28 mouse cellular contexts compared by ENCODE assay signal in the genomic region with DNA sequence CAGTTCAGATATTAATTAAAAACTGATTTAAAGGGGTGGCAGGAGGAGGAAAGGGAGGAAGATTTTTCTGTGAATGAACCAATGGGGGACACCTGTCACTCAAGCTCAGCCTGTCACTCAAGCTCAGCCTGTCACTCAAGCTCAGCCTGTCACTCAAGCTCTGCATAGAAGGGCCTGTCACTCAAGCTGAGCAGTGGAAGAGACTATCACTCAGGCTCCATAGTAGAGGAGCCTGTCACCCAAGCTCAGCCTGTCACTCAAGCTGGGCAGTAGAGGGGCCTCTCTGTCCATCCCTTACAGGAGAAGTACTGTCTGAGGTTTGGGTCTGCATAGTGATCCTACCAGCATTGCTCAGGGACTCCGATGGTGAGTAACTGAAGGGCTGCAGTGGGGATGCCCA. TPM values are rescaled to one million over a fixed set of nuclear protein-coding genes. Genes with fewer than 3 reads are reported as not detected.
DNase-seq lines count a peak whose midpoint lies in the region; ATAC-seq and TF ChIP-seq lines count a peak whose summit lies in the region.
"Had no signal": no experiment of that assay in that cellular context is flagged by ENCODE, and none has a peak within 500 bp of the region (broad histone marks: within the 10 kb centered on the region; RNA-seq: fewer than 3 reads in every experiment).

No protein-coding gene starts in this region.

- no peak for TF ChIP-seq EP300 in lung, postnatal 0 days (IDR thresholded peaks at IDR 0.05)

- no peak overlapping the region for H3K4me3 ChIP-seq in forebrain, embryonic 15.5 days
- H3K4me3 ChIP-seq in forebrain, embryonic 11.5 days (ENCODE audit: low read depth, low read length) = no peak overlapping the region
- no peak overlapping the region for H3K4me3 ChIP-seq in hindbrain, postnatal 0 days (ENCODE audit: low read length)
- H3K4me3 ChIP-seq in hindbrain, embryonic 13.5 days = no peak overlapping the region
- H3K4me3 ChIP-seq in kidney, embryonic 15.5 days (replicated peaks) = no peak overlapping the region
- H3K4me3 ChIP-seq in lung, embryonic 14.5 days (ENCODE audit: low read depth, low read length) = no peak overlapping the region
- H3K4me3 ChIP-seq in lung, postnatal 0 days (ENCODE audit: low read depth, low read length) = no peak overlapping the region
- H3K4me3 ChIP-seq: embryonic facial prominence, embryonic 13.5 days; embryonic facial prominence, embryonic 15.5 days; erythroblast, embryonic 14.5 days; forebrain, embryonic 10.5 days; forebrain, embryonic 13.5 days had no signal

- no peak overlapping the region for H3K4me2 ChIP-seq in forebrain, embryonic 15.5 days (replicated peaks)
- no peak overlapping the region for H3K4me2 ChIP-seq in forebrain, embryonic 11.5 days (ENCODE audit: low read depth, low read length, severe bottlenecking)
- no peak overlapping the region for H3K4me2 ChIP-seq in hindbrain, postnatal 0 days (ENCODE audit: low read depth, low read length)
- no peak overlapping the region for H3K4me2 ChIP-seq in hindbrain, embryonic 13.5 days
- H3K4me2 ChIP-seq in kidney, embryonic 15.5 days = no peak overlapping the region
- H3K4me2 ChIP-seq in lung, embryonic 14.5 days = no peak overlapping the region
- no peak overlapping the region for H3K4me2 ChIP-seq in lung, postnatal 0 days (replicated peaks; ENCODE audit: low read depth, low read length)
- H3K4me2 ChIP-seq: embryonic facial prominence, embryonic 13.5 days; embryonic facial prominence, embryonic 15.5 days; forebrain, embryonic 13.5 days had no signal

- H3K36me3 ChIP-seq in forebrain, embryonic 15.5 days = no peaks in the 10 kb centered on the region
- H3K36me3 ChIP-seq in forebrain, embryonic 11.5 days (ENCODE audit: control insufficient read depth, insufficient read depth, low read length) = no peaks in the 10 kb centered on the region
- H3K36me3 ChIP-seq in hindbrain, postnatal 0 days (ENCODE audit: insufficient read depth, low read length) = no peaks in the 10 kb centered on the region
- H3K36me3 ChIP-seq in hindbrain, embryonic 13.5 days = no peaks in the 10 kb centered on the region
- H3K36me3 ChIP-seq in kidney, embryonic 15.5 days = no peaks in the 10 kb centered on the region
- no peaks in the 10 kb centered on the region for H3K36me3 ChIP-seq in lung, embryonic 14.5 days (ENCODE audit: insufficient read depth)
- no peaks in the 10 kb centered on the region for H3K36me3 ChIP-seq in lung, postnatal 0 days (ENCODE audit: insufficient read depth, low read length)
- H3K36me3 ChIP-seq: embryonic facial prominence, embryonic 13.5 days; embryonic facial prominence, embryonic 15.5 days; forebrain, embryonic 10.5 days; G1E had no signal

- no peak for TF ChIP-seq CTCF in hindbrain, postnatal 0 days (IDR thresholded peaks at IDR 0.05; ENCODE audit: low read depth)
- TF ChIP-seq CTCF in lung, embryonic 14.5 days (IDR thresholded peaks at IDR 0.05; ENCODE audit: low read depth) = no peak
- TF ChIP-seq CTCF in lung, postnatal 0 days (IDR thresholded peaks at IDR 0.05) = no peak

- no peak overlapping the region for H3K9ac ChIP-seq in forebrain, embryonic 15.5 days (replicated peaks)
- no peak overlapping the region for H3K9ac ChIP-seq in forebrain, embryonic 11.5 days (ENCODE audit: low read length)
- H3K9ac ChIP-seq in hindbrain, postnatal 0 days (replicated peaks; ENCODE audit: low read length) = no peak overlapping the region
- no peak overlapping the region for H3K9ac ChIP-seq in hindbrain, embryonic 13.5 days
- no peak overlapping the region for H3K9ac ChIP-seq in kidney, embryonic 15.5 days
- no peak overlapping the region for H3K9ac ChIP-seq in lung, embryonic 14.5 days
- no peak overlapping the region for H3K9ac ChIP-seq in lung, postnatal 0 days (replicated peaks; ENCODE audit: low read depth)
- H3K9ac ChIP-seq: embryonic facial prominence, embryonic 13.5 days; embryonic facial prominence, embryonic 15.5 days; forebrain, embryonic 13.5 days had no signal

- H3K27me3 ChIP-seq in forebrain, embryonic 15.5 days = no peaks in the 10 kb centered on the region
- H3K27me3 ChIP-seq in forebrain, embryonic 11.5 days (ENCODE audit: control insufficient read depth, insufficient read depth, low read length) = no peaks in the 10 kb centered on the region
- H3K27me3 ChIP-seq in hindbrain, postnatal 0 days (ENCODE audit: insufficient read depth, low read length) = no peaks in the 10 kb centered on the region
- no peaks in the 10 kb centered on the region for H3K27me3 ChIP-seq in hindbrain, embryonic 13.5 days
- no peaks in the 10 kb centered on the region for H3K27me3 ChIP-seq in kidney, embryonic 15.5 days
- no peaks in the 10 kb centered on the region for H3K27me3 ChIP-seq in lung, embryonic 14.5 days (ENCODE audit: insufficient read depth, low read length)
- no peaks in the 10 kb centered on the region for H3K27me3 ChIP-seq in lung, postnatal 0 days (replicated peaks; ENCODE audit: insufficient read depth, low read length)
- H3K27me3 ChIP-seq: CH12.LX; embryonic facial prominence, embryonic 13.5 days; embryonic facial prominence, embryonic 15.5 days; forebrain, embryonic 13.5 days had no signal

- H3K4me1 ChIP-seq in forebrain, embryonic 15.5 days = no peaks in the 10 kb centered on the region
- no peaks in the 10 kb centered on the region for H3K4me1 ChIP-seq in forebrain, embryonic 11.5 days (replicated peaks; ENCODE audit: control insufficient read depth, insufficient read depth, low read length)
- H3K4me1 ChIP-seq in hindbrain, postnatal 0 days (ENCODE audit: insufficient read depth, low read length) = no peaks in the 10 kb centered on the region
- no peaks in the 10 kb centered on the region for H3K4me1 ChIP-seq in hindbrain, embryonic 13.5 days (replicated peaks)
- H3K4me1 ChIP-seq in kidney, embryonic 15.5 days = no peaks in the 10 kb centered on the region
- H3K4me1 ChIP-seq in lung, embryonic 14.5 days (ENCODE audit: insufficient read depth) = no peaks in the 10 kb centered on the region
- H3K4me1 ChIP-seq in lung, postnatal 0 days (ENCODE audit: insufficient read depth, low read depth, low read length) = no peaks in the 10 kb centered on the region
- H3K4me1 ChIP-seq: embryonic facial prominence, embryonic 13.5 days; embryonic facial prominence, embryonic 15.5 days; forebrain, embryonic 13.5 days had no signal

- ATAC-seq in forebrain, embryonic 15.5 days (replicated peaks) = 0 out of 2 replicates have a peak, but pooled peaks have one; percentile 19
- no peak for ATAC-seq in forebrain, embryonic 11.5 days (replicated peaks; ENCODE audit: low FRiP score)
- ATAC-seq in hindbrain, postnatal 0 days = peak; percentile 62; the same call in 1 of the 2 replicates
- no peak for ATAC-seq in hindbrain, embryonic 13.5 days (ENCODE audit: low FRiP score)
- 0 out of 2 replicates have a peak, but pooled peaks have one; percentile 20 for ATAC-seq in kidney, embryonic 15.5 days (replicated peaks; ENCODE audit: low FRiP score)
- peak; percentile 35; the same call in 1 of the 2 replicates for ATAC-seq in lung, embryonic 14.5 days (ENCODE audit: insufficient read depth)
- ATAC-seq in lung, postnatal 0 days = no peak
- ATAC-seq: activated CD4-positive, CD25-positive, alpha-beta regulatory T cell, adult 4 months; CD4-positive, CD25-positive, alpha-beta regulatory T cell, adult 4 months; forebrain, embryonic 13.5 days; Patski had no signal

- WGBS in forebrain, embryonic 15.5 days = 92% methylated on average over 1 of the region's 1 CpGs
- WGBS in forebrain, embryonic 11.5 days = 100% methylated on average over 1 of the region's 1 CpGs
- WGBS in hindbrain, postnatal 0 days = 93% methylated on average over 1 of the region's 1 CpGs
- WGBS in hindbrain, embryonic 13.5 days = 100% methylated on average over 1 of the region's 1 CpGs
- WGBS in kidney, embryonic 15.5 days = 91% methylated on average over 1 of the region's 1 CpGs
- WGBS in lung, embryonic 14.5 days = 92% methylated on average over 1 of the region's 1 CpGs
- WGBS in lung, postnatal 0 days = 78% methylated on average over 1 of the region's 1 CpGs

- H3K9me3 ChIP-seq in forebrain, embryonic 15.5 days = no peaks in the 10 kb centered on the region
- H3K9me3 ChIP-seq in forebrain, embryonic 11.5 days (ENCODE audit: control insufficient read depth, low read length) = no peaks in the 10 kb centered on the region
- H3K9me3 ChIP-seq in hindbrain, postnatal 0 days (ENCODE audit: low read length) = no peaks in the 10 kb centered on the region
- H3K9me3 ChIP-seq in hindbrain, embryonic 13.5 days = no peaks in the 10 kb centered on the region
- no peaks in the 10 kb centered on the region for H3K9me3 ChIP-seq in kidney, embryonic 15.5 days (replicated peaks)
- no peaks in the 10 kb centered on the region for H3K9me3 ChIP-seq in lung, embryonic 14.5 days (ENCODE audit: low read depth, low read length)
- H3K9me3 ChIP-seq in lung, postnatal 0 days (ENCODE audit: low read length) = no peaks in the 10 kb centered on the region
- H3K9me3 ChIP-seq: embryonic facial prominence, embryonic 13.5 days; embryonic facial prominence, embryonic 15.5 days; forebrain, embryonic 10.5 days; forebrain, embryonic 13.5 days; G1E had no signal

- no peak overlapping the region for H3K27ac ChIP-seq in forebrain, embryonic 15.5 days (replicated peaks)
- no peak overlapping the region for H3K27ac ChIP-seq in forebrain, embryonic 11.5 days (ENCODE audit: low read depth, low read length)
- no peak overlapping the region for H3K27ac ChIP-seq in hindbrain, postnatal 0 days
- H3K27ac ChIP-seq in hindbrain, embryonic 13.5 days = no peak overlapping the region
- no peak overlapping the region for H3K27ac ChIP-seq in kidney, embryonic 15.5 days
- H3K27ac ChIP-seq in lung, embryonic 14.5 days (ENCODE audit: low read depth) = no peak overlapping the region
- H3K27ac ChIP-seq in lung, postnatal 0 days (ENCODE audit: low read length) = no peak overlapping the region
- H3K27ac ChIP-seq: embryonic facial prominence, embryonic 13.5 days; embryonic facial prominence, embryonic 15.5 days; forebrain, embryonic 10.5 days; forebrain, embryonic 13.5 days had no signal

- no peak for DNase-seq in forebrain, embryonic 11.5 days (ENCODE audit: low spot score)
- no peak for DNase-seq in hindbrain, postnatal 0 days (ENCODE audit: low spot score)
- DNase-seq in kidney, postnatal 14 days = no peak
- no peak for DNase-seq in lung, embryonic 14.5 days
- no peak for DNase-seq in lung, postnatal 0 days (ENCODE audit: low spot score)
- DNase-seq: adrenal gland, adult 8-10 months; adrenal gland, postnatal 14 days; adrenal gland, postnatal 36 days; B cell, adult 2 months; cerebellum, adult 11-12 months; cerebellum, adult 2 months; cerebellum, adult 9-10 months; cerebellum, postnatal 14 days; cerebellum, postnatal 36 days; embryo, embryonic 11 days had no signal

RNA-seq across cellular contexts. Expression of gene Esyt3, which starts 20.1 kb away (rescaled TPM):
- 0.46 and 0.86 TPM in 2 replicates for polyA plus RNA-seq in forebrain, embryonic 15.5 days (2015; fragmentation: Nextera tagmentation; extraction: Ambion mirVana)
- 0.35 TPM in 2 replicates for polyA plus RNA-seq in forebrain, embryonic 11.5 days (2014; fragmentation: Nextera tagmentation; extraction: Ambion mirVana)
- total RNA-seq in hindbrain, postnatal 0 days (2014; rRNA removed) = 0.72 and 1.3 TPM in 2 replicates
- polyA plus RNA-seq in hindbrain, postnatal 0 days (2015; fragmentation: Nextera tagmentation; extraction: Ambion mirVana) = 0.68 and 1.00 TPM in 2 replicates
- polyA plus RNA-seq in hindbrain, embryonic 13.5 days (2015; fragmentation: Nextera tagmentation; extraction: Ambion mirVana) = 0.38 TPM in 2 replicates
- 0.35 and 0.54 TPM in 2 replicates for polyA plus RNA-seq in kidney, embryonic 15.5 days (2015; fragmentation: Nextera tagmentation; extraction: Ambion mirVana)
- polyA plus RNA-seq in lung, embryonic 14.5 days (2014; fragmentation: Nextera tagmentation; extraction: Ambion mirVana) = 1.1 and 1.2 TPM in 2 replicates
- polyA plus RNA-seq in lung, postnatal 0 days (2015; fragmentation: Nextera tagmentation; extraction: Ambion mirVana) = 1.3 and 1.5 TPM in 2 replicates
- total RNA-seq: CH12.LX had no signal
- polyA plus RNA-seq: CD4-positive, CD25-positive, alpha-beta regulatory T cell, adult 4 months; erythroblast, embryonic 14.5 days; G1E had no signal

Comparison
In these comparisons a context has a peak if more than half of its experiments do, and no peak if none do; other contexts are left out.
1. ATAC-seq: peak in forebrain, embryonic 15.5 days (single experiment), hindbrain, postnatal 0 days (single experiment), kidney, embryonic 15.5 days (single experiment) and lung, embryonic 14.5 days (single experiment); none in forebrain, embryonic 11.5 days (single experiment), hindbrain, embryonic 13.5 days (single experiment) and lung, postnatal 0 days (single experiment).